Mouse (Mus musculus) heart, embryonic 10.5 days (tissue): ENCODE results near the gene Rpl5. TPM values are rescaled to one million over a fixed set of nuclear protein-coding genes. Genes with fewer than 3 reads are reported as not detected.

ENCODE experiments used
- polyA plus RNA-seq: library from polyadenylated mRNA; unstranded; fragments of >200 nt; fragmentation: Nextera tagmentation; extraction: Ambion mirVana; gene quantifications from 2 replicates; pipeline ENCODE4 v1.2.1, GENCODE M21; 2016

Gene Rpl5
- polyA plus RNA-seq, 1 experiment from 2014 or later = 78.8 TPM

Other genes starting within 250 kb of the Rpl5 start
- not detected in 2 replicates for gene Gfi1, start 174.5 kb upstream of the Rpl5 start, polyA plus RNA-seq
- 0.20 and 0.25 TPM in 2 replicates for gene Ube2d2b, start 70.4 kb upstream of the Rpl5 start, polyA plus RNA-seq
- gene Evi5, start 25.4 kb upstream of the Rpl5 start, polyA plus RNA-seq = 43.3 and 53.9 TPM in 2 replicates
- gene Fam69a, start 86.6 kb downstream of the Rpl5 start, polyA plus RNA-seq = 18.6 and 20.0 TPM in 2 replicates
- 99.8 and 115 TPM in 2 replicates for gene Mtf2, start 165.2 kb downstream of the Rpl5 start, polyA plus RNA-seq
- 28.7 and 33.8 TPM in 2 replicates for gene Tmed5, start 232.1 kb downstream of the Rpl5 start, polyA plus RNA-seq
- gene Ccdc18, start 232.4 kb downstream of the Rpl5 start, polyA plus RNA-seq = 5.1 and 9.8 TPM in 2 replicates